Mouse (Mus musculus): ENCODE measurements around the gene Cenpp. TPM values are rescaled to one million over a fixed set of nuclear protein-coding genes. Genes with fewer than 3 reads are reported as not detected.

Gene Cenpp
- polyA plus RNA-seq (2017; shearing (Covaris generic)), result 1.9 TPM

GRCm38 (mm10) chr13:49652481-49653179 is at the start of gene Cenpp, which contains the start of gene Nol8:
TSS of gene Cenpp (minus strand) at chr13:49652785.
TSS of gene Nol8 (plus strand) at chr13:49653078.

GRCm38 (mm10) chr13:49681351-49682232 is 29.0 kb upstream of the Cenpp start, which contains the start of gene Iars:
TSS of gene Iars (plus strand) at chr13:49682100.

DNA sequence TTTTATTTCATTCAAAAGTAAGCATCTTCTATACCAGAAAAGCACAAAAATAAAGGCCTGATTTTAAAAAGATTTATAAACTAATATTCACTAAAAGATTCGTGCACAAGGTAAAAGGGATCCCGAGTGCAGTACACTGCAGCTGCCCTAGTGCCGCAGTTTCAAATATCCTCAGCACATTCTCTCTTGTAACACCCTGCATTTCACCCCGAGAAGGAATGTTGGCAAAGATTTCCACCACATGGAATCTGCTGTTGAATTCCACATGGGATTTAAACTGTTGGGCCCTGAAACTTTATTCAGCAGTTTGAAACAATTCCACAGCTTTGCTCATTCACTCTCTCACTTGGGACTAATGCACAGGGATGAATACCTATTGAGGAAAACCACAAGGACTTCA is 44.9 kb downstream of the Cenpp start, which contains the start of gene Ogn:
Ogn (plus strand) TSS at position 333 of the 400 bp plus-strand sequence.

GRCm38 (mm10) chr13:49581541-49582530 is 70.7 kb downstream of the Cenpp start, which contains the start of gene Omd:
TSS of gene Omd (plus strand) at chr13:49582462.

GRCm38 (mm10) chr13:49544279-49544678 is 108.3 kb downstream of the Cenpp start, which contains the start of gene Aspn:
TSS of gene Aspn (plus strand) at chr13:49544443.

DNA sequence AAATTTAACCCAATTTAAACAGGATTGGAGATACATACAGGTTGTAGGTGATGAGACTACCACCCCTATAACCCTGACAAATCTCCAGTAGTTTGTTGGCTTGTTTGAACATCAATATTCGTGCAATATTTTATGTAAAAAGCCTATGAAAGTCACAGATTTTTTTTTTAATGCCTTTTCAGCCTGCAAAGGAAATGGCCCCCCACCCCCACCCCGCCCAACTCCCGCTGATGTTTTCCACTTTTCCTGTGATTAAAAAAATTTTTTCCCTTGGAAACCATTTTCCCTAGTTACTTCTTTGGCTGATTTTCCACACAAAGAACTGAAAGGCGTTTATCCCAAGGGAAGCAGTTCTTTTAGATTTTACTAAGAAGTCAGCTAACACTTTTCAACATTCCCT is 148.1 kb downstream of the Cenpp start, which contains the start of gene Ecm2:
Ecm2 (plus strand) TSS at position 301 of the 400 bp plus-strand sequence.

DNA sequence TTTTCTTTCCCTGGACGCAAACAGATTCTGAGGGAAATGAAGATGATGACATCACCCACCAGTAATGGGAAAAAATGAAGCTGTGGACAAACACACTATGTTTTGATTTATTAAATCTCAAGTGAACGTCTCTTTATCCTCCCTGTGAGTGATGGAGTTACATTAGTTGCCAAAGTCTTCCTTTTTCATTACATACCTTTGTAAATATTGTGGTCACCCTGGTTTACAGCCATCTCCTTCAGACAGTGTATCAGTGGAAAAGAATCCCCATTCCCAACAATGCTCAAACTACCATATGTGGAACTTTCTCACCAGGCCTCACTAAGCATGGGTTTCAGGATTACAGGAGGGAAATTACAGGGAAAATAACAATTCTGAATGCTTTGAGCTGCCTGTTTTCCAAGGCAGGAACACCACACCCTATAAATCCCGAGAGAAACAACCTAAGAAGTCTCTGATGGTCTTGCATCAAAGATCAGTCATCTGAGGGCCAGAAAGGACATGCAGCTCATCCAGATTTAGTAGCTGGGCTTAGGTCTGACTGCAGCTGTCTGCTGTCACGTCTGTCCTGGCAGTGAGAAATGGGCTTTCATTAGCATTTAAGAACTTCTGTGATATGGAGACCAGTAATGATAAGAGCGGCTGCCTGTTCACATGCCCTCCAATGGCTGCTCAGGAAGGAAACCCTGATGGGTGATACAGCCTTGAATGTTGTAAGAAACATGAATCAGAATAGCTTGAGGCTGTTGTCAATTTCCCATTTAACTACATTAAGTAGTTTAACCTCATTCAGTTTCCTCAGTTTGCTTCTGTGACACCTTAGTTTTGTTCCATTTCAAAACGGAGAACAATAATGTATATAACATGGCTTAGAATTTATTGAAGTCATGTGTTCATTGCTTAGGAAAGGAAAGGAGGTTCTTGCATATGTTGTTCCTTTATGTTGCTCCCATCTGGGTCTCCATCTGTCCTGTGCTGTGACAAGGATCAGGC is 159.9 kb downstream of the Cenpp start, which contains the start of gene Tes3-ps:
Tes3-ps (plus strand) TSS at position 943 of the 993 bp plus-strand sequence.

GRCm38 (mm10) chr13:49420754-49421605 is 231.6 kb downstream of the Cenpp start, which contains the start of gene Ippk:
TSS of gene Ippk (plus strand) at chr13:49421249.

Other genes starting within 250 kb of the Cenpp start
- gene Ippk, start 231.5 kb downstream of the Cenpp start, polyA plus RNA-seq (2017; shearing (Covaris generic)), result 13.2 TPM
- 4.7 TPM for gene Tes3-ps, start 159.5 kb downstream of the Cenpp start, polyA plus RNA-seq (2017; shearing (Covaris generic))
- gene Ecm2, start 148.0 kb downstream of the Cenpp start, polyA plus RNA-seq (2017; shearing (Covaris generic)), result 0.11 TPM
- not detected for gene Aspn, start 108.3 kb downstream of the Cenpp start, polyA plus RNA-seq (2017; shearing (Covaris generic))
- gene Omd, start 70.3 kb downstream of the Cenpp start, polyA plus RNA-seq (2017; shearing (Covaris generic)), result 0.12 TPM
- 0.29 TPM for gene Ogn, start 44.7 kb downstream of the Cenpp start, polyA plus RNA-seq (2017; shearing (Covaris generic))
- gene Nol8, start 293 bp upstream of the Cenpp start, polyA plus RNA-seq (2017; shearing (Covaris generic)), result 57.6 TPM
- 65.4 TPM for gene Iars, start 29.3 kb upstream of the Cenpp start, polyA plus RNA-seq (2017; shearing (Covaris generic))
- gene Gm30302, start 146.2 kb upstream of the Cenpp start, polyA plus RNA-seq (2017; shearing (Covaris generic)), result not detected

Measured in CD4-positive, CD25-positive, alpha-beta regulatory T cell, adult 9 weeks (primary cell).